Mouse (Mus musculus) kidney, adult 2 months (tissue): Measurements from ENCODE around the gene Tepp.

ENCODE experiments used
- CTCF ChIP-seq: fragments of 200-500 bp; conservative IDR thresholded peaks from 2 replicates; pipeline ENCODE4 v1.5.1; 2011; ENCODE audit warnings: low read depth, mild to moderate bottlenecking, control low read depth, low read length, moderate library complexity, mixed read lengths; ENCODE audit not compliant: insufficient read depth, insufficient read length
- POLR2A ChIP-seq: fragments of 200-500 bp; IDR thresholded peaks from one replicate; pipeline ENCODE4 v1.6.1; 2011; ENCODE audit warnings: low read depth, low read length, control low read depth

DNA sequence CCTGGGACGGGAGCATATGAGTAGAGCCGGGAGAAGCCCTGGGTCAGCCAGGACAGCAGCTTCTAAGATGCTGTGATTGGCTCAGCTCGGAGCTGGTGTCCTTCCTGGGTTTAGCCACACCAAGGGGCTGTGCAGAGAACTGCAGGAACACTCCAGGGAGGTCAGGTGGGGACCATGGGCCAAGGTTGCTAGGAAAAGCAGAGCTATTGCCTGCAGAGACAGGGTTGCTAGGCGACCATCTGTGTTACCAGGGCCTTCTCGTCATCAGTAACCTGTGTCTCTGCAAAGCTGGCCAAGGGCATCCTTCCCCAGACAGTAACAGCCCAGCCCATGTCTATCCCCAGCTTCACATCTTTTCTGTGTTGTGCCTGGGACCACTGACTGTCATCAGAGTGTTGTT lies 28.9 kb upstream of the Tepp start:
- TF ChIP-seq CTCF, result no peak
- TF ChIP-seq POLR2A, result no peak
